Mouse (Mus musculus) left cerebral cortex, postnatal 10 days (tissue): ENCODE measurements at regions not wholly inside any gene's neighbourhood (a gene's known extent, or its start where the extent isn't known, plus 50 kb on each side); places are given as distances from the start of the nearest gene placed in this dataset.

Source experiments
- DNase-seq, 2 experiments: peaks; one replicate each; pipeline ENCODE4 v3.0.0; 2021 to 2022; ENCODE audit warnings: low spot score in 2 of 2, mixed read lengths in 1 of 2; ENCODE audit errors: extremely low spot score in 1 of 2
- intact Hi-C: fragments of 180-260 bp; cut with DNase I; formaldehyde crosslinking; loops from one replicate; pipeline ENCODE4 v1.15.1; 2025

DNA sequence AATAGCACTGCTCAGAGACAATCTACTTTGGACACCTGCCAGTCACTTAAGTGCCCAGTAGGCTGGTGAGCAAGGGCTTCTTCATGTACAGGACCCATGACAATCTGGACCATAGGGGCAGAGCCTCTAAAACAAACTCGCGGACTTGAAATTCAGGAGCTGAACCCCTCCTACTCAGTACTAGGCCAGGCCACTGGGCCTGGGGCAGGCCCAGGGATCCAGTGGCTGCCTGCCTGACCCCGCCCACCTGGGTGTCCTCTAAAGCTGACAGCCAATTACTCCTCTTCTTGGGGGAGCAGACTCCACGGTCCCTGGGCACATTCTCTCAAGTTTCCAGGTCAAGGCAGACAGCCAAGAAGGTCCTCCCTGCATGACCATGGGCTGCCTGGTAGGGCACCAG, 78.3 kb upstream of the A730046J19Rik start:
- DNase-seq = no peak

DNA sequence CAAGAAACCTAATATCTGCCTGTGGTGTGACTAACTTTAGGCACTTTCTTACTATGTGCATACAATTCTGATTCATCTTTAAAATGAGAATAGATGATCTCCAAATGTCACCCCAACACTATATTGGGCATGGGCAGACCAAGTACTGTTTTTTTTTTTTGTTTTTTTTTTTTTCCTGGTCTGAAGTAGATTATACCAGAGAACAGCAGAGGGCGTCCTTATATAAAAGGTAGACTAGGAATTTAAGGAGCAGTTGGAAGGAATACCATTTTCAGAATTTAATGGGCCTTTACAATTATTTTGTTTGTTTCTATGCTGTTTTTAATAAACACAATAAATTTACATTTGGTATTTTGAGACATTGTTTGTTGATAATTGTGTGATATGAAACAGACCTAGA, 72.3 kb upstream of the A730046J19Rik start:
- DNase-seq = no peak
- intact Hi-C loops = loop anchor here (10.0 kb wide), 1 partner anchor 214 kb away; no protein-coding TSS in a partner anchor

More for the DNA sequence above, 78.3 kb upstream of the A730046J19Rik start:
- intact Hi-C loops = no loop called here

DNA sequence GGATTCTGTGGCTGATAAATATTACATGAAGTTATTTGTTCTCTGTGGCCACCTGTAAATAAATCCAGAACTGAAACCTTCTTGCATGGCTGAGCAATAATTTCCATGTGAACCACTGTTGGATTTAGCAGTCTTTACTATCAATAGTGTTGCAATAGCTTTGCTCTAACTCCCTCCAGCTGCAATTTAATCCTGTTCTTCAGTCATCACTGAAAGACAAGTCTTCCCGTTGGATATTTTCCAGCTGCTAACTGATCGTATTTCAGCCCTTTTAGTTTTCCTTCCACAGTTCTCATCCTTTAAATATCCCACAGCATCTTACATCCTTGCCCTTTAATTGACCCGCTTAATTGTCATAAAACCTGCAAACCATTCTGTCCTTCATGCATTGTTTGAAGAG, 55.3 kb upstream of the A730046J19Rik start:
- DNase-seq = no peak
- intact Hi-C loops = no loop called here
